Comparison of ENCODE assay signal across 12 mouse cellular contexts in genomic region chr10:118050152-118050641, GRCm38 (mm10).
DNase-seq lines count a peak whose midpoint lies in the region; ATAC-seq and TF ChIP-seq lines count a peak whose summit lies in the region.
"Had no signal": no experiment of that assay in that cellular context is flagged by ENCODE, and none has a peak within 500 bp of the region (broad histone marks: within the 10 kb centered on the region; RNA-seq: fewer than 3 reads in every experiment).

No protein-coding gene starts in this region.

- TF ChIP-seq EP300 in liver, postnatal 0 days (IDR thresholded peaks at IDR 0.05; ENCODE audit: low read depth), result no peak

- no peak for ATAC-seq in liver, postnatal 0 days
- peak; percentile 70 for ATAC-seq in liver, embryonic 13.5 days (ENCODE audit: low read depth)
- no peak for ATAC-seq in hindbrain, embryonic 12.5 days (ENCODE audit: low FRiP score)

- H3K27ac ChIP-seq in liver, postnatal 0 days (ENCODE audit: low read depth), result no peak overlapping the region
- no peak overlapping the region for H3K27ac ChIP-seq in liver, embryonic 13.5 days
- no peak overlapping the region for H3K27ac ChIP-seq in hindbrain, embryonic 12.5 days
- H3K27ac ChIP-seq: hindbrain, embryonic 10.5 days; limb, embryonic 12.5 days; stomach, postnatal 0 days had no signal

- no peaks in the 10 kb centered on the region for H3K27me3 ChIP-seq in liver, postnatal 0 days (ENCODE audit: insufficient read depth, low read length)
- no peaks in the 10 kb centered on the region for H3K27me3 ChIP-seq in liver, embryonic 13.5 days
- no peaks in the 10 kb centered on the region for H3K27me3 ChIP-seq in hindbrain, embryonic 12.5 days
- H3K27me3 ChIP-seq: limb, embryonic 12.5 days had no signal

- H3K9ac ChIP-seq in liver, postnatal 0 days (replicated peaks), result no peak overlapping the region
- H3K9ac ChIP-seq in liver, embryonic 13.5 days, result no peak overlapping the region
- no peak overlapping the region for H3K9ac ChIP-seq in hindbrain, embryonic 12.5 days
- H3K9ac ChIP-seq: limb, embryonic 12.5 days had no signal

- H3K4me1 ChIP-seq in liver, postnatal 0 days (ENCODE audit: insufficient read depth), result no peaks in the 10 kb centered on the region
- peaks cover 12% of the 10 kb centered on the region for H3K4me1 ChIP-seq in liver, embryonic 13.5 days (replicated peaks)
- no peaks in the 10 kb centered on the region for H3K4me1 ChIP-seq in hindbrain, embryonic 12.5 days
- H3K4me1 ChIP-seq: hindbrain, embryonic 10.5 days; limb, embryonic 12.5 days had no signal

- H3K4me2 ChIP-seq in liver, postnatal 0 days (ENCODE audit: low read depth, low read length), result no peak overlapping the region
- no peak overlapping the region for H3K4me2 ChIP-seq in liver, embryonic 13.5 days
- H3K4me2 ChIP-seq in hindbrain, embryonic 12.5 days (replicated peaks), result no peak overlapping the region
- H3K4me2 ChIP-seq: limb, embryonic 12.5 days had no signal

- WGBS in liver, postnatal 0 days (ENCODE audit: insufficient replicate concordance), result 28% methylated on average over 5 of the region's 5 CpGs
- 14% methylated on average over 5 of the region's 5 CpGs for WGBS in liver, embryonic 13.5 days (ENCODE audit: insufficient replicate concordance)
- 86% methylated on average over 5 of the region's 5 CpGs for WGBS in hindbrain, embryonic 12.5 days

- H3K4me3 ChIP-seq in liver, postnatal 0 days (ENCODE audit: low read depth, low read length), result no peak overlapping the region
- H3K4me3 ChIP-seq in liver, embryonic 13.5 days (replicated peaks), result no peak overlapping the region
- no peak overlapping the region for H3K4me3 ChIP-seq in hindbrain, embryonic 12.5 days
- H3K4me3 ChIP-seq: hindbrain, embryonic 10.5 days; limb, embryonic 12.5 days had no signal

- peak; percentile 12 for DNase-seq in liver
- no peak for DNase-seq in liver, postnatal 0 days
- peak; percentile 16 for DNase-seq in T-cell, adult 2 months (ENCODE audit: low spot score)
- peak; percentile 29 for DNase-seq in liver, embryonic 13.5 days
- DNase-seq in right cerebral cortex, postnatal 14 days, result no peak
- no peak for DNase-seq in retina, postnatal 1 day
- DNase-seq: gastrocnemius, postnatal 14 days; kidney, postnatal 25 days had no signal

- no peak for TF ChIP-seq CTCF in liver, postnatal 0 days (IDR thresholded peaks at IDR 0.05; ENCODE audit: low read depth)

- no peaks in the 10 kb centered on the region for H3K9me3 ChIP-seq in liver, postnatal 0 days (ENCODE audit: low read length)
- no peaks in the 10 kb centered on the region for H3K9me3 ChIP-seq in liver, embryonic 13.5 days (replicated peaks)
- H3K9me3 ChIP-seq in hindbrain, embryonic 12.5 days (replicated peaks), result 0 out of 2 replicates have a peak, but pooled peaks cover 4% of the 10 kb centered on the region
- H3K9me3 ChIP-seq: hindbrain, embryonic 10.5 days; limb, embryonic 12.5 days had no signal

- H3K36me3 ChIP-seq in liver, postnatal 0 days (replicated peaks; ENCODE audit: insufficient read depth, low read length), result no peaks in the 10 kb centered on the region
- H3K36me3 ChIP-seq in liver, embryonic 13.5 days, result no peaks in the 10 kb centered on the region
- no peaks in the 10 kb centered on the region for H3K36me3 ChIP-seq in hindbrain, embryonic 12.5 days
- H3K36me3 ChIP-seq: hindbrain, embryonic 10.5 days; limb, embryonic 12.5 days had no signal

Comparison
In these comparisons a context has a peak if more than half of its experiments do, and no peak if none do; other contexts are left out.
1. DNase-seq: peak in liver (single experiment), T-cell, adult 2 months (single experiment) and liver, embryonic 13.5 days (single experiment); none in liver, postnatal 0 days (single experiment), right cerebral cortex, postnatal 14 days (single experiment) and retina, postnatal 1 day (single experiment).